Mouse (Mus musculus): ENCODE measurements at regions not wholly inside any gene's neighbourhood (a gene's known extent, or its start where the extent isn't known, plus 50 kb on each side); places are given as distances from the start of the nearest gene placed in this dataset.
A peak's percentile ranks its signal among the peaks of the same experiment; 100 is the strongest.

DNA sequence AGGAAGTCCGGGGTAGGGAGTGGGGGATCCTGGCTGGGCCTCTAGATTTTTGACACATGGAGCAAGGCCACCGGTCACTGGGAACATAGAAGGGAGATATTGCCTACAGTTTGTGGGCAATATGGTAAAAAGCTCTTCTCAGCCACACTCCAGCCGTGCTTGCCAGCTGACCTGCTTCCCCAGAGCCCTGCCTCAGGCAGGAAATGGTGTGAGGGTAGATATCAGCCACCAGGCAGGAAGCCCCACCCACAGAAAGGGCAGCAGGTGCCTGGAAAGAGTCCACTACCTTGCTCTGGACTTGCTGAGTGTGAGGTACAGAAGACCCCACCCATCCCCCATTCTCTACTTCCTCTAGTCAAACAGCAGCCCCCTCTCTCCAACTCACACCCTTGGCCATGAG, 128.1 kb downstream of the Psmg1 start:
- ATAC-seq (replicated peaks; ENCODE audit: low FRiP score, low read depth) (no peak), DNase-seq (ENCODE audit: low spot score) (no peak)
- Histone ChIP-seq H3K27me3 (ENCODE audit: insufficient read depth, low read length) (no peaks in the 10 kb centered on the region), H3K36me3 (ENCODE audit: insufficient read depth, low read length) (no peaks in the 10 kb centered on the region), H3K9me3 (replicated peaks; ENCODE audit: low read length) (no peaks in the 10 kb centered on the region), H3K4me2 (ENCODE audit: low read length) (no peak overlapping the region), H3K9ac (ENCODE audit: low read depth, low read length) (no peak overlapping the region), H3K27ac (peak overlapping the region; percentile 43), H3K4me1 (replicated peaks; ENCODE audit: insufficient read depth, low read length) (peaks cover 7% of the 10 kb centered on the region; the same call in 1 of the 2 replicates), H3K4me3 (replicated peaks; ENCODE audit: low read depth, low read length) (no peak overlapping the region)
- 55% methylated on average over 3 of the region's 3 CpGs for WGBS
- TF ChIP-seq CTCF (IDR thresholded peaks at IDR 0.05; ENCODE audit: low read depth) = no peak

DNA sequence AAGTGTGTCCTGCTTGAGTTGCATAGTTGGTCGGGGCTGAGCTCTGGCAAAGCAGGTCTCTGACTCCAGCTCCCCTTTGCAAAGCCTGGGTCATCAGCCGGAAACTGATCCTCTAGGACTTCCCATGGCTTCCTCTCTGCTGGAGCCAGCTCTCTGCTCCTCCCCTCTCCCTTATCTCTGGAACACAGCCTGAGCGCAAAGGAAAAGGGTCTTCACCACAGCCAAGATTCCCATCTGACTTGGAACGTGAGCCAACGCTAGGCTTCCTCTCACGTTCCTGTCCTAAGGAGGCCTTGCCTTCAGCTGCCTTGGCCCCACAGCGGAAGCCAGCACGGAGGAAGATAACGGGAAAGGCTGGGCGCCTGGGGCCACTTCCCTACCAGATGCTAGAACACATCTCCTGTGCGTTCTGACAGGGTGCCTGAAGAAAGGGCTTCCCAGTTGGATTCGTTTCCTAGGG, 129.5 kb downstream of the Psmg1 start:
- Histone ChIP-seq H3K27me3 (ENCODE audit: insufficient read depth, low read length) (no peaks in the 10 kb centered on the region), H3K9me3 (replicated peaks; ENCODE audit: low read length) (no peaks in the 10 kb centered on the region), H3K4me1 (replicated peaks; ENCODE audit: insufficient read depth, low read length) (peaks cover 7% of the 10 kb centered on the region; the same call in 1 of the 2 replicates), H3K27ac (peak overlapping the region; percentile 57), H3K4me3 (replicated peaks; ENCODE audit: low read depth, low read length) (no peak overlapping the region), H3K9ac (ENCODE audit: low read depth, low read length) (no peak overlapping the region), H3K4me2 (ENCODE audit: low read length) (no peak overlapping the region), H3K36me3 (ENCODE audit: insufficient read depth, low read length) (no peaks in the 10 kb centered on the region)
- ATAC-seq (replicated peaks; ENCODE audit: low FRiP score, low read depth) (no peak; the same call in 1 of the 2 replicates), DNase-seq (ENCODE audit: low spot score) (peak; percentile 81)
- 56% methylated on average over 12 of the region's 12 CpGs for WGBS
- no peak for TF ChIP-seq CTCF (IDR thresholded peaks at IDR 0.05; ENCODE audit: low read depth)

- no peak for TF ChIP-seq CTCF (IDR thresholded peaks at IDR 0.05; ENCODE audit: low read depth)
- peaks cover 7% of the 10 kb centered on the region; the same call in 1 of the 2 replicates for H3K4me1 ChIP-seq (replicated peaks; ENCODE audit: insufficient read depth, low read length)
- no peaks in the 10 kb centered on the region for H3K27me3 ChIP-seq (ENCODE audit: insufficient read depth, low read length)
- H3K9me3 ChIP-seq (replicated peaks; ENCODE audit: low read length) = no peaks in the 10 kb centered on the region
- H3K4me2 ChIP-seq (ENCODE audit: low read length) = no peak overlapping the region
- 83% methylated on average over 9 of the region's 9 CpGs for WGBS
- no peak overlapping the region for H3K9ac ChIP-seq (ENCODE audit: low read depth, low read length)
- no peak for DNase-seq (ENCODE audit: low spot score)
- ATAC-seq (replicated peaks; ENCODE audit: low FRiP score, low read depth) = no peak
- no peak overlapping the region for H3K4me3 ChIP-seq (replicated peaks; ENCODE audit: low read depth, low read length)
- no peaks in the 10 kb centered on the region for H3K36me3 ChIP-seq (ENCODE audit: insufficient read depth, low read length)
- peak overlapping the region; percentile 57 for H3K27ac ChIP-seq
These were observed 129.9 kb downstream of the Psmg1 start for GRCm38 (mm10) chr16:95860810-95861209.

- peak overlapping the region; percentile 57; the same call in 1 of the 2 replicates for H3K27ac ChIP-seq
These were observed 130.6 kb downstream of the Psmg1 start for GRCm38 (mm10) chr16:95860111-95860510.

GRCm38 (mm10) chr16:95857403-95857802, 133.4 kb downstream of the Psmg1 start:
- H3K9ac ChIP-seq (ENCODE audit: low read depth, low read length) = no peak overlapping the region
- DNase-seq (ENCODE audit: low spot score) (no peak), ATAC-seq (replicated peaks; ENCODE audit: low FRiP score, low read depth) (no peak)
- TF ChIP-seq CTCF (IDR thresholded peaks at IDR 0.05; ENCODE audit: low read depth) = no peak
- H3K9me3 ChIP-seq (replicated peaks; ENCODE audit: low read length) = no peaks in the 10 kb centered on the region
- 93% methylated on average over 3 of the region's 3 CpGs for WGBS
- H3K4me1 ChIP-seq (replicated peaks; ENCODE audit: insufficient read depth, low read length) = no peaks in the 10 kb centered on the region
- H3K27ac ChIP-seq = no peak overlapping the region
- no peaks in the 10 kb centered on the region for H3K27me3 ChIP-seq (ENCODE audit: insufficient read depth, low read length)
- H3K36me3 ChIP-seq (ENCODE audit: insufficient read depth, low read length) = no peaks in the 10 kb centered on the region
- no peak overlapping the region for H3K4me3 ChIP-seq (replicated peaks; ENCODE audit: low read depth, low read length)
- H3K4me2 ChIP-seq (ENCODE audit: low read length) = no peak overlapping the region

More at GRCm38 (mm10) chr16:95860111-95860510, 130.6 kb downstream of the Psmg1 start:
- no peaks in the 10 kb centered on the region for H3K27me3 ChIP-seq (ENCODE audit: insufficient read depth, low read length)
- DNase-seq (ENCODE audit: low spot score) (no peak), ATAC-seq (replicated peaks; ENCODE audit: low FRiP score, low read depth) (no peak)
- WGBS = 84% methylated on average over 5 of the region's 5 CpGs
- H3K4me1 ChIP-seq (replicated peaks; ENCODE audit: insufficient read depth, low read length) = peaks cover 7% of the 10 kb centered on the region; the same call in 1 of the 2 replicates
- H3K4me3 ChIP-seq (replicated peaks; ENCODE audit: low read depth, low read length) = no peak overlapping the region
- no peak for TF ChIP-seq CTCF (IDR thresholded peaks at IDR 0.05; ENCODE audit: low read depth)
- no peaks in the 10 kb centered on the region for H3K9me3 ChIP-seq (replicated peaks; ENCODE audit: low read length)
- no peak overlapping the region for H3K9ac ChIP-seq (ENCODE audit: low read depth, low read length)
- H3K4me2 ChIP-seq (ENCODE audit: low read length) = no peak overlapping the region
- no peaks in the 10 kb centered on the region for H3K36me3 ChIP-seq (ENCODE audit: insufficient read depth, low read length)

- no peak overlapping the region for H3K27ac ChIP-seq
- TF ChIP-seq CTCF (IDR thresholded peaks at IDR 0.05; ENCODE audit: low read depth) = no peak
- no peak overlapping the region for H3K9ac ChIP-seq (ENCODE audit: low read depth, low read length)
- no peaks in the 10 kb centered on the region for H3K36me3 ChIP-seq (ENCODE audit: insufficient read depth, low read length)
- H3K9me3 ChIP-seq (replicated peaks; ENCODE audit: low read length) = no peaks in the 10 kb centered on the region
- H3K4me2 ChIP-seq (ENCODE audit: low read length) = no peak overlapping the region
- ATAC-seq (replicated peaks; ENCODE audit: low FRiP score, low read depth) = no peak
- 60% methylated on average over 2 of the region's 2 CpGs for WGBS
- no peak overlapping the region for H3K4me3 ChIP-seq (replicated peaks; ENCODE audit: low read depth, low read length)
- no peaks in the 10 kb centered on the region for H3K27me3 ChIP-seq (ENCODE audit: insufficient read depth, low read length)
- H3K4me1 ChIP-seq (replicated peaks; ENCODE audit: insufficient read depth, low read length) = no peaks in the 10 kb centered on the region
- DNase-seq (ENCODE audit: low spot score) = no peak
These were observed 135.5 kb downstream of the Psmg1 start for GRCm38 (mm10) chr16:95855230-95855629.

DNA sequence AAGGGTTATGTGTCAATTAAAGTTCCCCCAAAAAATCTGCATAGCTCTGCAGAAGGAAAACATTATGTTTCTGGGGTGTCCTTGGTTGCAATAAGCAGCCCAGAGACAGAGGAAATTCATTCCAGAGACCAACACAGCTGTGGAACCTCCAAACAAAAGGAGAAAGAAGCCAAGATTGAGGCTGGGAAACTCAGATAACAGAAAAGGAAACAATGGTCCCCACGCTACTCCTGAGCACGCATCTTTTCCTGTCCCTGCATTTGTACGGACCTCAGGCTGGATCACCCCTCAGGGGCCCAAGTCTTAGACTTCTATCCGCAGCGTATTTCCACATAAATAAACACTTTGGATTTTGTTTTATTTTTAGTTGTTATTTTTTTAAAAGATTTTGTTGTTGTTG, 138.9 kb downstream of the Psmg1 start:
- TF ChIP-seq CTCF (IDR thresholded peaks at IDR 0.05; ENCODE audit: low read depth) = no peak
- Histone ChIP-seq H3K27me3 (ENCODE audit: insufficient read depth, low read length) (no peaks in the 10 kb centered on the region), H3K4me3 (replicated peaks; ENCODE audit: low read depth, low read length) (no peak overlapping the region), H3K4me2 (ENCODE audit: low read length) (no peak overlapping the region), H3K27ac (0 out of 2 replicates have a peak overlapping the region, but pooled peaks have one; percentile 8), H3K36me3 (ENCODE audit: insufficient read depth, low read length) (no peaks in the 10 kb centered on the region), H3K9me3 (replicated peaks; ENCODE audit: low read length) (no peaks in the 10 kb centered on the region), H3K9ac (ENCODE audit: low read depth, low read length) (no peak overlapping the region), H3K4me1 (replicated peaks; ENCODE audit: insufficient read depth, low read length) (peaks cover 11% of the 10 kb centered on the region; the same call in 1 of the 2 replicates)
- no peak for ATAC-seq (replicated peaks; ENCODE audit: low FRiP score, low read depth)
- WGBS = 68% methylated on average over 5 of the region's 5 CpGs
- DNase-seq (ENCODE audit: low spot score) = peak; percentile 36

Measured in kidney, postnatal 0 days (tissue).